Mouse (Mus musculus) left cerebral cortex, adult 18-20 months (tissue): ENCODE measurements around the gene Bcs1l. TPM values are rescaled to one million over a fixed set of nuclear protein-coding genes. Genes with fewer than 3 reads are reported as not detected.

Source experiments
- microRNA-seq, 2 experiments: library from miRNA; unstranded; fragments of <30 nt; microRNA quantifications; one replicate each; pipeline ENCODE4 v1.2.0; 2021
- total RNA-seq, 2 experiments: library from RNA; stranded (reverse); gene quantifications; 2 replicates each; pipeline ENCODE4 v1.2.3; 2021

Bcs1l gene
- total RNA-seq, 2 experiments from 2014 or later, result 23.2 to 25.2 TPM

Small RNA genes within 50 kb of the gene (microRNA-seq; reads per million reads assigned to microRNA genes)
- gene Gm25035, result 0 reads per million in 2 experiments

Other genes starting within 250 kb of the Bcs1l start
- 1 to 10 TPM in 1 of 2 experiments, under 1 TPM in 1; 0.82 to 1.5 TPM for gene Catip, start 226.2 kb upstream of the Bcs1l start, total RNA-seq
- 1 to 10 TPM; 3.8 to 5.5 TPM for gene Slc11a1, start 213.1 kb upstream of the Bcs1l start, total RNA-seq
- gene Ctdsp1, start 196.8 kb upstream of the Bcs1l start, total RNA-seq, result 10 to 100 TPM; 26.1 to 26.4 TPM
- 1 to 10 TPM in 1 of 2 experiments, under 1 TPM in 1; 0.79 to 1.6 TPM for gene Vil1, start 178.9 kb upstream of the Bcs1l start, total RNA-seq
- 10 to 100 TPM; 25.7 to 26.5 TPM for gene Cnot9, start 82.2 kb upstream of the Bcs1l start, total RNA-seq
- 10 to 100 TPM; 11.5 to 12.7 TPM for gene Plcd4, start 45.4 kb upstream of the Bcs1l start, total RNA-seq
- 10 to 100 TPM; 24.3 to 25.3 TPM for gene Usp37, start 44.0 kb upstream of the Bcs1l start, total RNA-seq
- gene Zfp142, start within 50 bp of the Bcs1l start, total RNA-seq, result 10 to 100 TPM; 31.5 to 32.9 TPM
- gene Rnf25, start 13.1 kb downstream of the Bcs1l start, total RNA-seq, result 10 to 100 TPM; 59.9 to 64.2 TPM
- gene Stk36, start 13.2 kb downstream of the Bcs1l start, total RNA-seq, result 1 to 10 TPM; 5.7 to 5.9 TPM
- 10 to 100 TPM; 18.3 to 22.7 TPM for gene Ttll4, start 73.5 kb downstream of the Bcs1l start, total RNA-seq
- 1 to 10 TPM; 4.2 to 4.8 TPM for gene Cyp27a1, start 125.3 kb downstream of the Bcs1l start, total RNA-seq
- under 1 TPM; 0.12 to 0.51 TPM for gene Prkag3, start 160.9 kb downstream of the Bcs1l start, total RNA-seq
- gene Wnt6, start 183.6 kb downstream of the Bcs1l start, total RNA-seq, result 1 to 10 TPM; 3.3 to 4.5 TPM
- 10 to 100 TPM; 15.8 to 15.9 TPM for gene Wnt10a, start 203.2 kb downstream of the Bcs1l start, total RNA-seq